Mouse (Mus musculus) telencephalon, adult 2 months (tissue): ENCODE results near the gene Sh3tc1.
A peak's percentile ranks its signal among the peaks of the same experiment; 100 is the strongest.

Experiments
- DNase-seq: peaks from one replicate; pipeline ENCODE4 v3.0.0-alpha.2; 2011; ENCODE audit warnings: low read depth, low spot score

Sh3tc1 gene

GRCm38 (mm10) chr5:35739536-35740278 lies at the start of gene Sh3tc1:
Sh3tc1 (minus strand) TSS chr5:35739987.
- no peak for DNase-seq

GRCm38 (mm10) chr5:35788719-35789118 lies 48.9 kb upstream of the Sh3tc1 start:
- DNase-seq = no peak

GRCm38 (mm10) chr5:35787847-35788246 lies 48.1 kb upstream of the Sh3tc1 start:
- peak; percentile 87 for DNase-seq

DNA sequence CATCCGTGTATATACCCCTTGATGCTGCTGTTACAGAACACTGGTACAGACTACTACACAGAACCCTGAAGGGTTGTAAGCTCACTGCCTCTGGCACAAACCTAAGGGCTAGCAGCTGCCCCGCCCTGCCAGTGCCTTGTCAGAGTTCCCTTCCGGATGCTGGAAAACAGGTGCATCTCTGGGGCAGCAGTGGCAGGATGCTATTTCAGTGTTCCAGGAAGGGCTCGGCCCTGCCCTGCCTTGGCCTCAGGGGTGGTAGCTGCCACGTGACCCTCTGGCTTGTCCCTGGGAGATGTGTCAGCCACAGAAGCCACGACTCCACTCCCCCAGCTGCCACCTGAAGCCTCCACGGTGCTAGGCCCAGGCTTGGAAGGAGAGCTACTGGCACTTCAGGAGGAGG lies 46.1 kb upstream of the Sh3tc1 start:
- DNase-seq = no peak

DNA sequence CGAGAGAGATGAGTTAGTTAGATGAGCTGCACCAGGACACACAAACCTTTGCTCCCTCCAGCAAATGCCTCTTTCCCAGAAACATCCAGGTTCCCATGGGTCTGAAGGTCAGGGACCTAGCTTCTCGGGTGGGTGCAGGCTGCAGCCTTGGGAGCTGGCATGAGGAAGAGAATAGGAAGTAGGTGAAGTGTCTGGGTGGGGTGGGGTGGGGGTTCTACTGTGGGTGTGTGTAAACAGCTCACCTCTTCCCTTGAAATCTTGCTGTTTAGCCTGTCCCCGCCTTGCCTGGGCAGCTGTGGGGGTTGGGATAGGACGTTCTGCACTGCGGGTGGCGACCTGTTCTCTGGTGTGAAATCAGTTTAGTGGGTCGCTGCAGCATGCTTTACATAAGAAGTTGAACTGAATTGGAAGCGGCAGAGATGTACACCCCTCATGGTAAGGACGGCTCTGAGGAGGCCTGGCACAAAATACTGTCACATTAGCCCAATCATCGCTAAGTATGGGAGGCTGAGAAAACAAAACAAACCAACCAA lies 42.9 kb upstream of the Sh3tc1 start:
- no peak for DNase-seq

- no peak for DNase-seq
These were observed 41.3 kb upstream of the Sh3tc1 start for GRCm38 (mm10) chr5:35781116-35781515.

DNA sequence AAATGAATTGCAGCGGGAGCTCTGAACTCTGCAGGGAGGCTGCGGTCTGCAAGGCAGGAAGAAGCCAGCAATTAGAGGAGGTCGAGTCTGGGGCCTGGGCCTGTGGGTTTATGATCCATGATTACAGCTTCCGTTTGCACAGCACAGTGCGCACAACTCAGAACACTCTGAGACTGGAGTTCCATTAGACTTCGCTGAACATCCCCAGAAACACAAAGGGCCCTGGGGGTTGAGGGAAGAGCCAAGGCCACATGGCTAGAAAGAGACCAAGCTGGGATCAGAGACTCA lies 34.3 kb upstream of the Sh3tc1 start:
- DNase-seq = no peak

GRCm38 (mm10) chr5:35773274-35774136 lies 33.7 kb upstream of the Sh3tc1 start:
- DNase-seq = no peak

GRCm38 (mm10) chr5:35770891-35771663 lies 31.3 kb upstream of the Sh3tc1 start:
- DNase-seq = no peak

DNA sequence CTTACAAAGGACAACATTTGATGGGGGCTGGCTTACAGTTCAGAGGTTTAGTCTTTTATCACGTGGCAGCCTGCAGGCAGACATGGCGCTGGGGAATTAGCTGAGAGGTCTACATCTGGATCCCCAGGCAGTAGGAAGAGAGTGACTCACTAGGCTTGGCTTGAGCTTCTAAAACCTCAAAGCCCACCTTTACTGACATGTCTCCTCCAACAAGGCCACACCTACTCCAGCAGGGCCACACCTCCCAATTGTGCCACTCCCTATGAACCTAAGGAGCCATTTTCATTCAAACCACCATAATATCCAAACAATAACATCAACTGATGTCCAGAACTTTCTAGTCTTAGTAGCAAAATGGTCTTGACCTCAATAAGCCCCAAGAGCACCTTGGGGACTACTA lies 30.5 kb upstream of the Sh3tc1 start:
- DNase-seq = no peak

- DNase-seq = no peak
These were observed 29.2 kb upstream of the Sh3tc1 start for GRCm38 (mm10) chr5:35768997-35769396.

DNA sequence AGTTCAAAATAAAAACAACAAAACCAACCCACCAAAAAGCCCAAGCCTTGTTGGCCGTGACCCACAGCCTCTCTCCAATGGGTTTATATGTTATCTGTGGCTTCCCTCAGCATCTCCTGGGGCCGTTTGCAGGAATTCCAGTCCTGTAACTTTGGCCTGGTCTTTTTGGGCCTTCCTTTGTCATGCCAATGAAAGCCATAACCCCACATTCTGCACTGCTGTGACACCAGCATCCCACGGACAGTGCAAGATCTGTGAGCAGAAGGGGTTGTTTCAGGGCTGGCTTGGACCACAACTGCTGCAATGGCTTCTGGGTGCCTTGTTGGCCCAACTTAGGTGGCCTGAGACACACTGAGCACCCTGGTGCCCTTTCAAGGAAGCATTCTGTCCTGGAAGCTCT lies 28.7 kb upstream of the Sh3tc1 start:
- no peak for DNase-seq

- no peak for DNase-seq
These were observed 26.1 kb upstream of the Sh3tc1 start for GRCm38 (mm10) chr5:35765909-35766308.

DNA sequence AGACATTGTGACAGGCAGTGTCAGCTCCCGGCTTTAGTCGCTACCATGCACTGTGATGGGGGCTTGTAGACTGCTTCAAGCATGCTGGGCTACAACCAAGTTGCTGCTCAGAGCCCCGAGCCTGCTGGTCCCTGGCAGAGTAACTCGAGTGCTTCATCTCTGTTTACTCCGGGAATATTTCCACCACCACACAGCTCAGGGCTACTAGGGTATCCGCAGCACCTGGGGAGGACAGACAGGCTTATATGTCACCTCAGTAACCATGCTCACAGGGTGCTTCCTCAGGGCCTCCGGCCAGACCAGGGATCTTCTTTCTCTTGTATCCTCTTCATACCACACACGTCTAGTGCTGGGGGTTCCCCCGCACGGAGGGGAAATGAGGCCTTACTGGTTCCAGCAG lies 23.1 kb upstream of the Sh3tc1 start:
- DNase-seq = no peak

DNA sequence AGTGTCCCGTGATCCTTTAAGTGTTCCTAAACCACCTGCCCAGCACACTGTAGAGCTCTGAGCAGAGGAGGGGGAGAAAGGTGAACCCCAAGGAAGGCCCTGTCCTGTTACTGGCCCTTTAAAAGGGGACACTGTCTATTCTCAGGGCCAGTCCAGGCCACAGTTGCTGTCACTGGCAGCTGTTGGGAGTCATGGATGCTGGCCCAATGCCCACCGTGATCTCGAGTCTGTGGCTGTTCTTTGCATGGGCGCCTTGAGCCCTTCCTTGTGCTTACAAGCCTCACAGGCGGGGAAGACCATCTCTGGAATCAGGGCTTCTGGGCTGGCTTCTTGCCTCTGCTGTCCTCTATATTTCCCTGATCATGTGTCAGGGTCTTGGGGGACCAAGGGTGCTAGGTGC lies 22.6 kb upstream of the Sh3tc1 start:
- DNase-seq = no peak

- no peak for DNase-seq
These were observed 21.5 kb upstream of the Sh3tc1 start for GRCm38 (mm10) chr5:35761323-35761722.

GRCm38 (mm10) chr5:35758081-35759053 lies 18.6 kb upstream of the Sh3tc1 start:
- peak; percentile 63 for DNase-seq

GRCm38 (mm10) chr5:35757639-35758001 lies 17.8 kb upstream of the Sh3tc1 start, which contains the start of gene Ablim2:
Ablim2 (plus strand) TSS chr5:35757880.
- DNase-seq = peak; percentile 97

DNA sequence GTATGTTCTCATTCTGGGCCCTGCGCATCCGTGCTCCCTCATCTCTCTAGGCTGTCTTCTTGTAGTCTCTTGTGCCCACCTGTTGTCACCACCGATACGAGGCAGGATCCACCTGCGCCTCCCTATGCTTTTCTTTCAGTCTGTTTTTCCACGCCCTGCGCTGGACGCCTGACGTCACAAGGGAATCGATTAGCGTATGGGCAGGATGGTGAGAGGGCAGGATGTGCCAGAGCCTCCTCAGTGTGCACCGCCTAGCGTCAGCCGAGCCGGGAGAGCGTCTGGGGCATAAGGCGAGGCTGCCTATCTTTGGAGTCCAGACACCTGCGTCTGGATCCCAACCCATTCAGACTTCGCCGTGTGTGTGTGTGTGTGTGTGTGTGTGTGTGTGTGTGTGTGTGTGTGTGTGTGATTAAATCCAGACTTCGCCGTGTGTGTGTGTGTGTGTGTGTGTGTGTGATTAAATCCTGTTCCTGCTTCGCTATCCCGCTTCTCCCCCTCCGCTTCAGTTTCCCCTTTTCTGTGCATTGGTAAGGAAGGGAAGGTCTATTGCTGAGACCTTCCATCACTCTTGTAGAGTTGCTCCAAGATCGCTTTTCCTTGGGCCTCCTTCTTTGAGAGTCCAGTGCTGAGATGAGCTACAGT lies 17.3 kb upstream of the Sh3tc1 start:
- peak; percentile 80 for DNase-seq

GRCm38 (mm10) chr5:35756020-35756419 lies 16.2 kb upstream of the Sh3tc1 start:
- DNase-seq = no peak
